Mouse (Mus musculus): ENCODE results near the gene Cacna1c.

GRCm38 (mm10) chr6:119089173-119089572 is 107.0 kb downstream of the Cacna1c start:
- TF ChIP-seq CTCF (IDR thresholded peaks at IDR 0.05; ENCODE audit: low read depth) (no peak), EP300 (optimal IDR thresholded peaks at IDR 0.05) (no peak)
